Mouse (Mus musculus): ENCODE measurements around the gene Gcc1. TPM values are rescaled to one million over a fixed set of nuclear protein-coding genes. Genes with fewer than 3 reads are reported as not detected.

Gene Gcc1
- total and polyA plus RNA-seq, 3 experiments, result 5.7 to 16.0 (median 15.3) TPM

- no peak for DNase-seq
Measured at GRCm38 (mm10) chr6:28422651-28423290, 5.4 kb downstream of the Gcc1 start.

- peak; percentile 98 for DNase-seq
Measured at GRCm38 (mm10) chr6:28421469-28422000, 6.7 kb downstream of the Gcc1 start.

- DNase-seq, result no peak
Measured at GRCm38 (mm10) chr6:28420865-28421264, 7.3 kb downstream of the Gcc1 start.

- no peak for DNase-seq
Measured at GRCm38 (mm10) chr6:28420361-28420760, 7.8 kb downstream of the Gcc1 start.

GRCm38 (mm10) chr6:28419673-28420072 lies 8.5 kb downstream of the Gcc1 start:
- DNase-seq, result peak; percentile 29

GRCm38 (mm10) chr6:28418449-28418848 lies 9.7 kb downstream of the Gcc1 start:
- peak; percentile 86 for DNase-seq

GRCm38 (mm10) chr6:28416981-28417380 lies 11.2 kb downstream of the Gcc1 start:
- DNase-seq, result no peak

DNA sequence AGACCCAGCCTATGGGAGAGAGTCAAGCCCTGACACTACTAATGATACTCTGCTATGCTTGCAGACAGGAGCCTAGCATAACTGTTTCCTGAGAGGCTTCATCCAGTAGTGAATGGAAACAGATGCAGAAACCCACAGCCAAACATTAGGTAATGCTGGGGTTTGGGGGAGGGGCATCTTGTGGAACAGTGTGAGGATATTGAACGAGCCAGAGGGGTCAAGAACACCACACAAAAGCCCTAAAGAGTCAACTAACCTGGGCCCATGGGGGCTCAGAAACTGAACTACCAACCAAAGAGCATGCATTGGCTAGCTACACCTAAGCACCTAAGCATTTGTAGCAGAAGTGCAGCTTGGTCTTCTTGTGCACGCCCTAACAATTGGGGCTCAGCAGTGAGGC lies 17.0 kb downstream of the Gcc1 start:
- no peak for DNase-seq

- DNase-seq, result peak; percentile 51
Measured at GRCm38 (mm10) chr6:28410053-28410452, 18.1 kb downstream of the Gcc1 start.

DNA sequence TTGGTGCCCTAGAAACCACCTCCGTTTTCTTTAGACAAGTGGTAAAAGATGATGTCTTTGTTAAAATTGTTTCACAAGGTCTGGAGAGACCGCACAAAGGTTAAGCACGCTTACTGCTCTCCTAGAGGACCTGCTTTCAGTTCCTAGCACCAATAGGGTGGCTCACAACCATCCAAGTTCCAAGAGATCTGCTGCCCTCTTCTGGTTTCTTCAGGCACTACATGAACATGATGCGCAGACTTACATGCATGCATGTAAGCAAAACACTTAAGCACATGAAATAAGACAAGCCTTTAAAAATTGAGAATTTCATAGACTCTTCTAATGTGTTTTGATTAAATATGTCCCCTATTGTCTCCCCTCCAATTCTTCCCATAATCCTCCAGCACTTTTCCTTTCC lies 28.4 kb downstream of the Gcc1 start:
- no peak for DNase-seq

DNA sequence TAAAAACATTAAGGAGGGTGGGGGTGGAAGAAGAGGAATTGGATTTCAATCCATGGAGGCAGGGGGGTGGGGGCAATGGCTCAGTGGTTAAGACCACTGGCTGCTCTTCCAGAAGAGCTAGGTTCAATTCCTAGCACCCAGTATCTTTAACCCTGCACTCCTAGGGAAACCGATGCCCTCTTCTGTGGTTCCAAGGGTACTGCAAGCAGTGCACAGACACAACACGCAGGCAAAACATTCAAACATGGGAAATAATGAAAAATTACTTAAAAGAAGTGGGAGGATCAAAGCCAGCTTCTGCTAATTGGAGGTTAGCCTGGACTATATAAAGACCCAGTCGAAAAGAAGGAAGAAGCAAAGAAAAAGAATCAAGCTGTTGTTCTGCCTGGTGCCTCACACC lies 29.5 kb downstream of the Gcc1 start:
- DNase-seq, result no peak

DNA sequence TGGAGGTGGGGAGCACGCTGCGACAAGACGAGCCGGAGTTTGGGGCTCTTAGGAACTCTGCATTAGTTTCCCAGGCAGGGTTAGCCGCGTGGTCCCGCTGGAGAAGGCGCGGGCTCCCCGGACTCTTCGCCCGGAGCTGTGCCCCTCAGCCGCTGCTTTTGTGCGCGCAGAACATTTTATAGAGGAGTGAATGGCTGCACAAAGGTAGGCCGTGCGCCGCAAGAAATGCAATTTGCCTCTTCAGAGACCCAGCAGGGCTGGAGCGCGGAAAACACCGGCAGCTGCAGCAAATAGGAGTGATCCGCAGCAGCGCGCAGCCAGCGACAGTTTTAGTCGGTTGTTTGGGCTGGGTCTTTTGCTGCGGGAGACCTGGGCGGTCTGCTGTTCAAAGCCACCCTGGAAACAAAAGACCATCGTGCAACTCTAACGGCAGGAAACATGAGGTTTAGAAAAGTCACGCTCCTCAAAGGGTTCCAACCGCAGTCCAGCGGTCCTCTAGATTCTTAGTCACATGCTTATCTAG lies 30.4 kb downstream of the Gcc1 start, which contains the start of gene Zfp800:
Zfp800 (minus strand) TSS at position 325 of the 523 bp plus-strand sequence.
- peak; percentile 10 for DNase-seq

DNA sequence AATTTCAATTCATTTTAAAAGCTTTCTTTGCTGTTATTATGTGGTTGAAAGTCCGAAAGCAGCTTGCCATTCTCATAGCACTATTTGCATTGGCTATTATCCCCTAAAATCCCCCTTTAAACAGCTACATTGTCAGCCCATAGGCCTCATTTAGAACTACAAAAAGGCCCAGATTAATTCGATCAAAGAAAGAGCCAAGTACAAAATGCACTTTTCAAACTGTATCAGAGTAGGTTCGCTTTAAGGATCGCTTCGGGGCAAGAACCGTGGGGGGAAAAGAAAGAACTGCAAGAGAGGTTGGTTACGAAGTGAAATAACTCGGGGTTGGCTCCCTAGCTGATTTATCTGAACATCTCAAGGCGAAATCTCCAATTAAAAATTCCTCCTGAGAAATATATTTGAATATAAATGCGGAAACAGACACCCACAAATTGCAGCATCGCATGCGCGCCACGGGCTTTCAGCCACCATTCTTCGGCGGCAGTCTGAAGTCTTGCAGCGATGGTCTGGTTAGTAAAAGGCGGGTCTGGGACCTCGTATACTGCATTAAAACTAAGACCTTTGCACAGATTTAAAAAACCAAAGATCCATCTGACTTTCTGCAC lies 31.2 kb downstream of the Gcc1 start:
- peak; percentile 24 for DNase-seq

DNA sequence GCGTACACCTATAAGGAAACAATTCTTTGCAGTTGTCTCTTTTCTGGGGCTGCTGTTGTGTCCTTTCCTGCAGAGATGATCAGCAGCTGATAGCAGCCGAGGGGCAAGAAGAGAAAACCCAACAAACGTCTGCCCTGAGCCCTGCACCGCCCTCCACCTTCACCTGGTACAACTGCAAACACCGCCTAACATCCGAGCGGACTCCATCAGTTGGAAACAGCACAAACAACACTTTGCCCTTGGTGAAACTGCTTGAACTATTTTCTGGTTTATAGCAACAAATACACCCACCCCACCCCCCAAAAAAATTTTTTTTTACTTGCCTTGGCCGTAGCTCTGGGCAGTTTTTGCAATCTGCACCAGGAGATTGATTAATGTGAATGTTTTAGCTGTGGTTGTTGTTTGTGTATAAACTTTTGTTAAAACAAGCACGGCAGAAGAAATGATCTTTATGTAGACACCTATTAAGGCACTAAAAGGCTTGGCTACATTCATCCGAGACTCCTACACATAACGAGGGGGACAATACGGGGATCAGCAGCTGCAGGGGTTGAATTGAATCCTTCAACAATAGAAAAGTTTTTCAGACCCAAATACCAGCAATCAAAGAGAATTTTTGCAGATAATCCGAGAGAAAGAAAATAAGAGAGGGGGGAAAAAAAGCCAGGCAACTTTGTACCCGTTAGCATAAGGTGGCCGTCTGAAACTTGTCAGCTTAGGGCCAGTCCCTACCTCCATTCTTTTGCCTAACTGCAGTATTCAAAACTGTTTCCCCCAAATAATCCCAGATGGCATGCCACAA lies 31.9 kb downstream of the Gcc1 start:
- DNase-seq, result no peak

DNA sequence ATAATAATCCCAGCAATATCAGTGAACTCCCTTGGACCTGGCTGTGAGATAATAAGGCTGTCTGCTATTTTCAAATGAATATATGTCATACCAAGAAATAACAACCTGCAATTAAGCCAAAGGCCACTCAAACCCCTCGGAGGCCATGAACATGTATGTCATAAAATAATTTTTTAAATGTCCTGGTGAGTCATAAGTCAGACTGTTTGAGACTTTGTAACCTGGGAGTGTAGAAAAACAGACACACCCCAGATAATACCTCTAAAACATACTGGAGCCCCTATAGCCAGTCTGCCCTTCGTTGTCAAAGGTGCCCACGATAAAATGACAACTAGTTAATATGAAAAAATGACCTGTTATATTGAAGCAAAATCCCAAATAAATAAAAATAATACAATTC lies 39.2 kb downstream of the Gcc1 start:
- DNase-seq, result no peak

- DNase-seq, result no peak
Measured at GRCm38 (mm10) chr6:28385169-28385568, 43.0 kb downstream of the Gcc1 start.

- DNase-seq, result no peak
Measured at GRCm38 (mm10) chr6:28381983-28382382, 46.2 kb downstream of the Gcc1 start.

- DNase-seq, result no peak
Measured at GRCm38 (mm10) chr6:28369966-28370683, 58.1 kb downstream of the Gcc1 start.

DNA sequence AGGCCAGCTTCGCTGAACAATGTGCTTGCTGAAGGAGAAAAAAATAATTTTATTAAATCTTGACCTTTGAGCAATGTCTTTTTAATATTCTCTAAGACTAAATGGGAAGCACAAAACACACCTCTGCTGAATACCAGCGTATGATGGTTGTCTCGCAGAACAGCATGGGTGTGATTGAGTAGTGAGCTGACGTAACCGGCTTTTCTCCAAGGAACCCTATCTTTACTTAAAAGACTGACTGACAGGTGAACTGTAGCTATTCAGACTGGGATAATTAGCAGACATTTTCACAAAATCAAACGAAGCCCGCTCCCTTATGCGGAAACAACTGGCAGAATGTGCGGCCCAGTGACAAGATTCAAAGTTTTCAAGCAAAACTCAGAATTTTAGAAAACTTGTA lies 60.6 kb downstream of the Gcc1 start:
- no peak for DNase-seq

Measured in adrenal gland, adult 2 months (tissue).